Comparison of ENCODE assay signal across 26 mouse cellular contexts in the genomic region with DNA sequence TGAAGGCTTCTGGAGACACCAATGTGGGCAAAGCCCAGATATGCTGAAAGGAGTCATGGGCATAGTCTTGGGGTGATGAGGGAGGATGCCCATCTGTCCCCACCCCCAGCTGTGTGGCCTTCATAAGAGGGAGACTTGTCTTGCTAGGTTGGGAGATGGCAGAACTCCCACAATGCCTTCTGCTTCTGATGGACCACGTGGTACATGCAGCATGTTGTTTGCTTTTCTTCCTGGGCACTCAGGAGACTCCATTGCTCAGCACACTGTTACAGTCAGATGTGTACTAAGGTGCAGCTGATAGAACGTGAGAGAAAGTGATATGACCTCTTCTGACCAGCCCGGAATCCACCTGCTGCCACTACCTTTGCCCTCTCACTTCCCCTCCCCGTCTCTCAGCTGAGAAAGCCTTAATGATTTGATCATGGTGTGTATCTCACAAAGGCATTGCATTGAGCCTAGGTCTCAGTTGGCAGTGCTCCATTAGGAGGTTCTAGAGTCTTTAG.
"Had no signal": no experiment of that assay in that cellular context is flagged by ENCODE, and none has a peak within 500 bp of the region (broad histone marks: within the 10 kb centered on the region; RNA-seq: fewer than 3 reads in every experiment).

No protein-coding gene starts in this region.

- DNase-seq: gastrocnemius, postnatal 14 days; gastrocnemius, postnatal 36 days; heart, adult 11 months; heart, adult 2 months; heart, postnatal 14 days; heart, postnatal 36 days; kidney, adult 11 months; kidney, adult 2 months; kidney, adult 9 months; kidney, postnatal 14 days; kidney, postnatal 36 days; layer of hippocampus, adult 9-11 months; layer of hippocampus, postnatal 36 days; left cerebral cortex, postnatal 4 days had no signal

- H3K9me3 ChIP-seq: heart, embryonic 13.5 days; heart, embryonic 15.5 days; hindbrain, embryonic 13.5 days; hindbrain, embryonic 15.5 days; kidney, embryonic 15.5 days; limb, embryonic 13.5 days; limb, embryonic 15.5 days; liver, embryonic 12.5 days had no signal

- H3K27ac ChIP-seq: heart, adult 2 months; heart, embryonic 13.5 days; heart, embryonic 15.5 days; hindbrain, embryonic 13.5 days; hindbrain, embryonic 15.5 days; hindbrain, postnatal 0 days; kidney, embryonic 15.5 days; kidney, postnatal 0 days; limb, embryonic 13.5 days; limb, embryonic 15.5 days; liver, embryonic 12.5 days; liver, embryonic 14.5 days had no signal

- H3K27me3 ChIP-seq: heart, embryonic 13.5 days; heart, embryonic 15.5 days; hindbrain, embryonic 13.5 days; hindbrain, embryonic 15.5 days; limb, embryonic 13.5 days; limb, embryonic 15.5 days had no signal

- ATAC-seq: hindbrain, postnatal 0 days; liver, embryonic 12.5 days had no signal

- H3K36me3 ChIP-seq: heart, embryonic 13.5 days; heart, embryonic 15.5 days; hindbrain, embryonic 13.5 days; hindbrain, embryonic 15.5 days; kidney, embryonic 15.5 days; limb, embryonic 13.5 days; limb, embryonic 15.5 days; liver, embryonic 12.5 days had no signal

- H3K9ac ChIP-seq: heart, embryonic 13.5 days; heart, embryonic 15.5 days; hindbrain, embryonic 13.5 days; hindbrain, embryonic 15.5 days; kidney, embryonic 15.5 days; limb, embryonic 13.5 days; limb, embryonic 15.5 days; liver, embryonic 12.5 days; liver, embryonic 14.5 days had no signal

- H3K4me1 ChIP-seq: heart, embryonic 13.5 days; heart, embryonic 15.5 days; hindbrain, embryonic 13.5 days; hindbrain, embryonic 15.5 days; kidney, embryonic 15.5 days; limb, embryonic 15.5 days had no signal

- H3K4me2 ChIP-seq: heart, embryonic 11.5 days; heart, embryonic 13.5 days; heart, embryonic 15.5 days; hindbrain, embryonic 13.5 days; hindbrain, embryonic 15.5 days; kidney, embryonic 15.5 days; limb, embryonic 13.5 days; limb, embryonic 15.5 days; liver, embryonic 12.5 days had no signal

- H3K4me3 ChIP-seq: heart, adult 2 months; heart, embryonic 13.5 days; heart, embryonic 15.5 days; hindbrain, embryonic 13.5 days; hindbrain, embryonic 15.5 days; kidney, embryonic 15.5 days; limb, embryonic 13.5 days; limb, embryonic 15.5 days; liver, embryonic 12.5 days had no signal
